Mouse (Mus musculus) hindlimb bud, embryonic 11.5 days (tissue): ENCODE data around the gene Creb5.

Experiments used
- DNase-seq: peaks from one replicate; pipeline ENCODE4 v3.0.0-alpha.2; 2012; ENCODE audit warnings: low read depth, low spot score; ENCODE audit errors: extremely low spot score

Gene Creb5

DNA sequence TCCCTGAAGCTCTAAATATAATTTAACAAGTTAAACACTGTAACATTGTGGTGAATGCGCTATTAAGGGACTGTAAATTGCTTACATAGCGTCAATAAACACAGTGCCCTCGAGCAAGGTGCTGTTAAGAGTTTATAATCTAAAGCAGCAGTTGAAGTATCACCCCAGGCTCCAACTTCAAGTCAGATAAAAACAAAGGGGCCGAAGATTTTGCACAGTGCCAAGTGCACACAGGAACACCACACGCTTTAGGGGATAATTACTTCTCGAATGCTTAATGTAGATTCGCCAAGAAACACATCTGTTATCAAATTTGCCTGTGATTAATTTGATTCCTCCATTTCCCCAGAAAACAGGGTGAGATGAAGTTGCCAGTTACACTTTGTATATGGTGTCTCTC is 142.3 kb downstream of the Creb5 start:
- DNase-seq, result no peak

DNA sequence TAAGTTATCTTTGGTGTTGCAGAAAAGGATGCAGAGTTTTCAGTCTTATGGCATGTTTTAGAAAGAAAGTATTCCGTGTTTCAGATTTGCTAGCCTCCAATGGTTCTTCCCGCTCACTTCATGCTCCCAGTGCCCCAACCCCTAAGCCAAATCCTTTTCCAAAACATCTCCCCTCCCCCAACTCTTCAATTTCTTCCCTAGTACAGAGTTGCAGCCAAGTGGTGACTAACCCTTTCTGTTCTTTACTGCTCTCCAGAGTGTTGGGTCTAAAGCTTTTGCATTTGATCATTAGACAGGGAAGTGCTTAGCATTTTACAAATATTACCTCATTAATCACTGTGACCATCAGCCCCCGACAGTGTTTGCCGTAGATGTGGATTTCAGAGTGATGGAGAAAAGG is 142.8 kb downstream of the Creb5 start:
- no peak for DNase-seq

DNA sequence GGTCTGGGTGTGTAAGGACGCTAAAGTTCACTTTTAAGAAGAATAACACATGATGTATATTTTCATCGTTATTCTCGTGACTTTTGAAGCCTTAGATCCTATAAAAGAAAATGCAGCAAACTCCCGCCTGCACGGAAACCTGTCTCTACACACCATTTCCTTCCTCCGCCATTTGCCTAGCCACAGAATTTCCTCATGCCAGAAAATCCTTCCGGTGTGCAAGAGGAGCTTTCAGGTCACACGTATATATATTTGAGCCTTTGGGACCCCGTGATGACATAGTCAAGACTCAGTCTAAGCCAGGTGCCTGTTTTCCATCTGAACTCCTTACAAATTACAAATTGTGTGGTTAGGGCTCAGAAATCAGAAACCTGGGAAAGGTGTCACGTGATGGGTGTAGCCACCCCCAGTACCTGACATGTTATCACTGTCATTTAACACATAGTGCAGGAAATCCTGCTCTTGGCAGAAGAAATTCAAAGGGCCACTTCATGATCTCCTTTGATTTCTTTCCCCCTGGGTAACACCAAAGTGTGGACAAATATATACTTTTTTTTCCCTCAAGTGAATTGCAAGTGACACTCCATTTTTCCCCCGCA is 158.9 kb downstream of the Creb5 start:
- no peak for DNase-seq

DNA sequence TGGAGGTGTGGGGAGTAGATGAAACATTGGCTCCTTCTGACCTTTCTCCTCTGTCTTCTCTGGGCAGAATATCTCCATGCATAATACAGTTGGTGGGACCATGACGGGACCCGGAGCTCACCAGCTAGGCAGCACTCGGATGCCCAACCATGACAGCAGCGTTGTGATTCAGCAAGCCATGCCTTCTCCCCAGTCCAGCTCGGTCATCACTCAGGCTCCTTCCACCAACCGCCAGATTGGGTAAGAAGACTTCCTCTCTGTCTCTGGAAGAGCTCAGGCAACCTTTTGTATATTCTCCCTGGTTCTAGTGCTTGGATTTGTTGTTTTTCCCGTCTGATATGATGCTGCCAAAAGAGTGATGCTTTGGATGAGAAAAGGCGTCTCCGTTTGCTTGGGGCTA is 160.4 kb downstream of the Creb5 start:
- DNase-seq, result no peak

DNA sequence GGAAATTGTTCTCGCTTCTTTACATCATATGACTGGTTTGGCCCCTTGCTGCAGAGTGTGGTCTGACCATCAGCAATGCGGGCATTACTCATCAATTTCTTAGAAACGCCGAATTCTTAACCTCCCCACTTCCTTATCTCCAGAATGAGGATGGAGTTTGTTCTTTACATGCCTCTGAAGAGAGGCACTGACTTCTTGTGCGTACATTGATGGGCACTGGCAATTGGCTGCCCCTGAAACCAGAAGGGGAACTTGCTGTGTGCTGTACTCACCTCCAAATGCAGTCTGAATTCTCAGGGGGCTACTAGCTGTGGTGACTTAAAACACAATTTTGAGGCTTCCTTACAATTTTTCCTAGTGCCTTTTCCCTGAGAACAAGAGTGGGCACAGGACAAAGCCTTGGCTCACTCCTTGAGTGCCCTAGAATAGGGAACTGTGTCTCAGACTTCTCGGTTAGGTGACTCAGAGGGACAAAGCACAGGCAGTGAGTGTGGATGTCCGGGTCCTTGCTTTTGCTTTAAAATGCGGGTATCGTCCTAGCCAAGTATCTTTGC is 161.3 kb downstream of the Creb5 start:
- no peak for DNase-seq

DNA sequence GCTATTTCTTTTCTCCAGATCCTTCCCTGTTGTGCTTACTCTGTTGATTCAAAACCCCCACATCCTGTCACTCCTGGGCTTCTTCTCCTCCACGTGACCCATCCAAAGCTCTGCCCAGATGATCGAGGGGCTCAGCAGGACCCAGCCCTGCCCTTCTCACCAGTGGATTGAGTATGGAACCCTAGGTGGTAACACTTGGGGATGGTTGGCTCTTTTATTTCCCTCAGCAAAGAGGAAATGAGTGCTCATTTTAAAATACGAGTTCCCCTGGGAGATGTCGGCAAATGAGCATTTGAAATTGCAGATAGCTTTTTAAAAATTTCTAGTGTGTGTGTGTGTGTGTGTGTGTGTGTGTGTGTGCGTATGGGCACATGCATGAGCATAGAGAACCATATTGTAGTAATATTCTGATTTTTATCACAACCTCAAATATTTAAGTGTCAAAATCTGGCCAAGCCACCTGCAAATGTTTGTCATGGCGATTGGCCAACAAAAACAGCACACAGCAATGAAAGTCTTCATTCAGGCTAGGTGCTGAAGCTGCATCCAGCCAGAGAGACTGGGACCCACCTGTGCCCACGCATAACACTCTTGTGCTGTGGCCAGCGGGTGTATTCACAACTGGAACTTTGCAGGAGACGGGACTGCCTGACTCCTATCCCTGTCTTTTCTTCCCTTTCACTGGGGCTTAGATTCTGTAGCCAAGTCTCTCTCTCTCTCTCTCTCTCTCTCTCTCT is 162.5 kb downstream of the Creb5 start:
- DNase-seq, result no peak

DNA sequence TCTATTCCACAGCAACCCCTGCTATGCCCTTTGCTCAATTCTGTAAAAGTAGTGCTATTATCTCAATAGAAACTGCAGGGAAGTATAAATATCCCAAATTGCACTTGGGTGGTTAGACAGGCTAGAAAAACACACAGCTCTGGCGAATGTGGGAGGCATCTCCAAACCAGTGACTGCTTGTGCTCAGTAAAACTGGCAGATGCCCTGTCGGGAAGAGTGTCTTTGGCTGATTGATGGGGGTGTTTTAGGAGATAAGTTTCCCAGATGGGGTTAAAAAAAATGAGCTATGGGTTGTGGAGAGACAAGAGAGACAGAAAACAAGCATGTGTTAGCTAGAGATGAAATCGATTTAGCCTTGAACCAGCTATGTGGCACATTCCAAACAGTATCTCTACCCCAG is 163.4 kb downstream of the Creb5 start:
- DNase-seq, result no peak

DNA sequence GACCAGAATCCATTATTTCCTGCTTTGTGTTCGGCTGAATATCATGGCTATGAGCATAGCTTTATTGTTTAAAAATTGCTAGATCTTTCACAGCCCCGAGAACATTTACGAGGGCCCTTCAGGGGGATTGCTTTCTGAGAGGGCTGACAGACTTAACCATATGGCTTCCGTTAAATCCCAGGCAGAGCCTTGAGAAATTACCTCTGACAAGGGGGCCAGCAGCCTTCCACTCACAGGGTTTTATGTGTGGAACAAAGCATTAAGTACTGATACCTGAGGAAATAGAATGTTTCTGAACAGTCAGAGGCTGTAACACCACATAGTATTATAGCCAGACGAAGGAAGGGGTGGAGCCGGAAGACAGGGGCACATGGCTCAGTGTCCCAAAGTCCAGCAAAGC is 165.2 kb downstream of the Creb5 start:
- no peak for DNase-seq

DNA sequence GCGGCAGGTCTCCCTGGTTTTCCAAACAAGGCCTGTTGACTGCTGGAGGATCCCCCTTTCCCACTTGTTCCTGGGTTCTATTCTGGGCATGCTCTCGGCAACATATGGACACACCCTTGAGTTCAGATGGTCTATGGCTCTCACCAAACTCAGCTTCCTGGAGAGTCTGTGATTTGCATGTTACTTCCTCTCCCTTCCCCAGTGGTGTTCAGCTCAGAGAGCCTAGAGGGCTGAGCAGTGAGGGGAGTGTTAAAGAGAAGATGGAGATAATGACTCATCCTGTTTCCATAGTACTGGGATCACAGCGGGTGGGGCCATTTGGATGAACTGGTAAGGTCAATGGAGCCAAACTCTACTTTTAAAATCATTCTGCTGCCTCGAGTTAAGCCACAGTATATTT is 168.4 kb downstream of the Creb5 start:
- no peak for DNase-seq

DNA sequence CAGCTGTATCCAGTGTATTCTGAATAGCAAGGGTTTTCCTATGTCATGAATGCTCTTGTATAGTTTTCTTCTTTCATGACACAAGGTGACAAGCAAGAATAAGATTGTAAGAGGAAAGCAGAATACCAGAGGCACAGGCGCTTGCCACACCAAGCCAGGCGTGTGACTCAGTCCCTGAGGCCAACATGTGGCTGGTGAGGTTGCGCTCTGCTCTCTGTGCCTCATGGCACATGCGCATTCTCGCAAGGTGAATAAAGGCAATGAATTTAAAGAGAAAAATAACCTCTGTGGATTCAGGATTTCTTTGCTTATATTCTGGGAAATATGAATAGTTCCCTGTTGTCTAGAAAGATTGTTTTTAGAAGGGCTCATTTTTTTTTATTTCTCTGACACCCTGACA is 169.0 kb downstream of the Creb5 start:
- no peak for DNase-seq

DNA sequence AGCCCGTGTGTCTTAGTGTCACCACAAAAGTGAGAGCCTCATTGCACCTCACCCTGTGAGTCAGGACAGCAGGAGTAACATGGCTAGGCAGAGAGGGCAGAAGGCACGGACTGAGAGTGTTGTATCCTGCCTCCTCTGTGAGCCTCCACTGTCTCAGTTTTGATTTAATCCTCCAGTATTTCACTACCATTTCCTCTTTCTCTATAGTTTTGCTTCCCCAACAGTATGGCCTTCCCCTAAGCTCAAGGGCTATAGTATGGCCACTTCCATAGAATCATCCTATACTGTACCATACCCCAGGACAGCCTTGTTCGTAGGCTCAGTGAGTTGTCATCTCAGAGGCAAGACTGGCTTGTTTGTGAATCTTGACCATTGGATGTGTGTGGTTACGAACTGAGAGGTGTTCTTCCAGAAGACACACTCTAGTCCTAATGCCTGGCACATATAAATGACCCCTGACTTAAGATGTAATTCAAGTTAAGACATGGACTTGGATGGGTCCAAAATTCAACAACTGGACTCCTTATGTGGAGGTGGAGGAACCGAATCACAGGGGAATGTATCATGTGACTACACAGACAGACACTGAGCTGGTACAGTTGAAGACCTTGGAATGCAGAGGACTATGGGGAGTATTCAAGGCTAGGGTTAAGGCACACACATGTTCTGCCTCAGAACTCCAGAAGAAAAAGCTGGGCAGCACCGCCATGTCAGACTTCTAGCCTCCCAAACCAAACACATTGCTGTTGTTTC is 173.1 kb downstream of the Creb5 start:
- no peak for DNase-seq

DNA sequence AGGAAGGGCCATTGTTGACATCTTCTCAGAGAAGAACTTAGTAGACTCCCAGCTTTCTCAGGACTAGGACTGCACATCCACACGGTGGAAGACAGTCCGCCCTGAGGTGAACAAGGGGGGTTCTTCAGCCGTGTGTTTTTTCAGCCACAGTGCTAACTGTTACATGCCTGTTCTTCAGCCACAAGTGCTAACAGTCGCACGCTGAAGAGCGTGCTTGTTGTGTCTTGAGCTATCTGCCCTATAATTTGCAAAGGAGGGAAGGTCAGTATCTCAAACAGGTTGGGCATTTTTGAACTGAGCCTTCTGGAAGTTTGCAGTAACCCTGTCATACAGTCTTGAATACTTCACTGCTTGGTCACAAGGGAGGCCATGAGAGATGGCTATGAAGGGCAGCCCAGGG is 174.0 kb downstream of the Creb5 start:
- DNase-seq, result no peak

DNA sequence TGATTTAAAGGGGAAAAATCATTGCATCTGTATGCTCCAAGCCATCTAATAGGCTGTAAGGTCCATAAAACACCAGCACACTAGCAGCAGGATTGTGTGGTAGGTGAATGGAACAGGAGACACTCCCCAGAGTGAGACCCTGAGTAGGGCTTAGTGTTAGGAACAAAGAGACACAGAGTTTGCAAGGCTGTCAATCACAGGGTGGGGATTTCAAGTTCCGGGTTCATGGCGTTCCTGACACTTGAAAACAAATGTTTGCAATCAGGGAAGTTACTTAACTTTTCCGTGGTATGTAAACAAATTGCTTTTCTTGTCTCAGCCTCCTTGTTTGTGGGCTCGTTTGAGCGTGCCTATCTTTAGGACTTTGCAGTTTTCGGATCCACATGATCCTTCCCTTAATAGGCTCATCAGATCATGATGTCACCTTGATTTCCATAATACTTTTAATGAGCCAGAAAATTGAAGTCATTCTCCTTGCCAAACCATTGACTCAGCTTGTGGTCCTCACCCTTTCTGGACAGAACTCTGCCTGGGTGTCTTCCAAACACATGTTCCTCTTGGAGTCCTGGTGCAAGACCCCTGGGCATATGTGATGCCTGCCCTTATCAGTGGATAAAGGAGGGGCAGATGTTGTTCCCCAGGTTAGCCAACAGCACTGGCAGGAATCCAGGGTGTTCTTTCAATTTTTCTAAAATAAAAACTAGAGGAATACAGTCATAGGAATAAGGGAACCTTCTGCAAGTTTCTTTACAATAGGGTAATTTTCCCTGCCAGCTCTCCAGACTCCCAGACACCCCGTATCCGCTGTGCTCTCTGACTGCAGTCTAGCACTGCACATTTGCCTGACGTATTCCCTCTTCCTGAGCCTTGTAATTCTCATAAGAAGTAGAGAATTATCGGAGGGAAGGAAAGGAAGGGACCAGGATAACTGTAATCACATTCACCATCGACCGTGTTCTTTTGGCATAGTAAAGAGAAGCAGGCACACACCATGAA is 175.0 kb downstream of the Creb5 start:
- DNase-seq, result no peak

DNA sequence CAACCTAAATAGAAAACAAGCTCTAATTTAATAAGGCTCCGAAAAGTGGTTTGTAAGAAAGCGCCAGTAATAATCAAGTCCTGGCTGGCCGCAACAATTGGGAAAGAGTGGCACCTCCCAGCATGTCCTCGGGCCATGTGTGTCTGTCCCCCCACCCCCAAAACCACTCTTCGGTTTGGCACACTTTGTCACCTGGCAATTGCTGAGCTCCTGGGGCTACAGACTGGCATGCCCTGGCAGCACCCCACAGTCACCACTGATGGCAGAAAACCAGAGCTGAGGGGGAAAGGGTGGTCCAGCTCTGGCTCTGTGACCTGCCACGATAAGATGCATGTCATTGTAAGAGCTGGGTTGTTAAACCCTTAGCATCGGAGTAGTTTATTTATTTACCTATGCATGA is 175.7 kb downstream of the Creb5 start:
- DNase-seq, result no peak

DNA sequence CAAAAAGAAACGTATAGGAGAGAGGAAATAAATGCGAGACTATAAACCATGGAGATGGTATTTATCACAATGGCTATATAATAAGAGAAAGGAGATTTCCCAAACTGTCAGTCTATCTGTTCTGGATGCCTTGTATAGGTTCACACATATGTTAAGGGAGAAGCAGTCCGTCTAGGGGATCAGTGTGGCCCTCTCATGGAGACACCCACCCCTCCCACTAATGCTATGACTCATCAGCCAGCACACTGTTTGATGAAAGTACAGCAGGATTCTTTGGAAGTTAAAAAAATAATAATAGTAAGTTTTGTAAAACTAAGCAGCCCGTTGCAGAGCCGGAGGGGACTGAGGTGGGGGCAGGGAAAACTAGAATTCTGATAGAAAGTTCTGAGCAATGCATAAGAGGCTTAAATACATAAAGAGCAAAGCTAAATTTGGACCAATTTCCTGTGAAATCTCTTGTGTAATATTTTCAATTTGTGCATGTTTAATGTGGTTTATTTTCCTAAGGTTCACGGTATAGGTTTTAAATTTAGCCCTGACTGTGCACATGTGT is 176.3 kb downstream of the Creb5 start:
- no peak for DNase-seq

DNA sequence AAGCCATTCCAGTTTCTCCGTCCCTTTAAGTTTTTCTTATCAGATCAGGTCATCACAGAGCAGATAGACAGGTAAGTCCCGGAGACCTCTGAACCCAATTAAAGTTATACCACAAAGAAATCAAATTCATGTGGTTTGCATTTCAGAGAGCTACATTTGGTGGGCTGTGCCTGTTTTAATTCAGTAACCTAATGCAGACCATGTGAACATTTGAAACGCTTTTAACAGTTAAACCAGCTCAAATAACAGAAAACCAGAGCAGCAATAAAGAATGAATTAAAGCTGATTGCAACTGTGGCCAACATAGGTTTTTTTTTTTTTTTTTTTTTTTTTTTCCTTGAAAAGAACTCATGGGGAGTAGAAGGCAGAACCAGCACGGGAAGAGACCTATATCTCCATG is 182.1 kb downstream of the Creb5 start:
- peak; percentile 78 for DNase-seq

DNA sequence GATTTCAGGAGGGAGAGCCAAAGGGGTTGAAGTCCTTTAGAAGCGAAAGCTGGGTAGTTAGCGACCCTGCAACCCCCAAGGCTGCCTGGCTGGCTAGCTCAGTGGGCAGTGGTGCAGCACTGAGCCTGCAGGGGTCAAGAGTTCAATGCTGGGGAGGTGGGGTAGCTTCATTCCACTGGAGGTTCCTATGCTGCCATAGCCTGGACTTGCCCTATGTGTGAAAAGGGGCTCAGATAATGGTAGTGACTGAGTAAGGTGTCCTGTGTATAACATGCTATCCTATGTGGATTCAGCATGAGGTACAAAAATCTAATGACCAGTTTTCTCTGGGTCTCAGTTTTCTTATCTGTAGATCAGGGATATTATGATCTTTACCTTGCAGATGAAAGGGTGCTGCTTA is 182.6 kb downstream of the Creb5 start:
- DNase-seq, result no peak

DNA sequence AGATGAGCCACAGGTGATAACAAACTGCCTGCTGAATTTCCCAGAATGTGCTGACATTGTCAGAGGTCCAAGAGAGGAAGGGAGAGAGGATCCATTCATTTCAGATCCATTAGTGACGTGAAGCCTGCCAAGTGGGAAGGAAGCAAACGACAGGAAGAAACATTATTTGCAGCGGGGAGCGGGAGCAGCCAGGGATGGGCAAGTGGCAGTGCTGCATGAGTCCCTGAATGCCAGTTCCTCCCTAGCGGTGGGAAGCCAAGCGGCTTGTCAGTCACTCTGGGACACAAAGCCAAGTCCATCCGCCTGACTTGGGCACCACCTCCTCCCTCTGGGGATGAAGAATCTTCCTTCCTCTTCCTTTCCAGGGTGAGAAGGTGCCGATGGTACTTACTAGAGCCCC is 183.5 kb downstream of the Creb5 start:
- DNase-seq, result no peak

DNA sequence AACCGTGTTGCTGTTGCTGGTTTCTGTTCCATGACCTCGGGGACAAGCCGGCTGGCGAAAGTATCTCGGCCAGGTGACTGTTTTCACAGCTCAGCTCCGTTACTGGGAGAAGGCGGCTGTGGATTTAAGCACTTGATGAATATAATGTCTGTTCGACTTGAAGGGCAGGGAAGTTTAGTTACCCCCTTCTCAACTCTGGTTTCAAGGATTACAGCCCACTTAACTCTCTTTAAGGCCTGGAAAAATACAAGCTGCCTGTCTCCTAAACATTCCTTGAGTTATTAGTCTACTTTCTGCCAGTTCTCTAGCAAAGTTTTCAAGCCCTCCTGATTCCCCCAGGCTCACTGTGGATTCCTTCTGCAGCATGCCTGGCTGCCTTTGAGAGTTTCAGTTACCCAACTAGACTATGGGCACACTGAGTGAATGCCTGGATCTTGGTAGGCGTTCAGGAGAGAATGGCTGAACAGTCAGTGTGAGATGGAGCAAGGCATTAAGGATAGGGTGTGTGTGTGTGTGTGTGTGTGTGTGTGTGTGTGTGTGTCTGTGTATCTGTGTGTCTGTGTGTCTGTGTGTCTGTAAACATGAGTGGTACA is 184.0 kb downstream of the Creb5 start:
- no peak for DNase-seq

DNA sequence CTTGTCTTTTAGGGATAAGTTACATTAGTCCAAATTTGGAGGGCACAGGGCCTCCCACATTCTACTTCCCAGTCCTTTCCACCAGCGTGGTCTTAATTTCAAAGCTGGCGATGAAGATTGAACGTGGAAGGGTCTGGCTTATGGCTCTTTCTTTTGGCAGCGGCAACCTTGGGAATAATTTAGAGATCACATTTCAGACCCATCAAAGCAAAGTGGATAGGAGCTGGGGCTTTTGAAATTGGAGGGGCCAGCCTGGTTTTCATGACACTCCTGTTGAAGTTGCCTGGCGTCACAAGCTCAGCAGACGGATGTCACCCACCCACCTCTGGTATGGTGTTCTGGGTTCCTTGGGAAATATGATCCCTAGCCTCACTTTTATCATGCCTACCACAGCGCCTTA is 185.7 kb downstream of the Creb5 start:
- DNase-seq, result no peak
